Mouse (Mus musculus) cerebellum, adult 2 months (tissue): ENCODE data around the gene Sox21.

ENCODE experiments used
- CTCF ChIP-seq: fragments of 200-500 bp; IDR thresholded peaks from 2 replicates; pipeline ENCODE4 v1.5.1; 2011; ENCODE audit warnings: low read depth, mild to moderate bottlenecking, control low read depth, low read length, moderate library complexity, borderline replicate concordance; ENCODE audit not compliant: insufficient read depth
- POLR2A ChIP-seq: fragments of 200-500 bp; IDR thresholded peaks from 2 replicates; pipeline ENCODE4 v1.6.1; 2011; ENCODE audit warnings: low read length, control low read depth, borderline replicate concordance; ENCODE audit not compliant: insufficient read depth

DNA sequence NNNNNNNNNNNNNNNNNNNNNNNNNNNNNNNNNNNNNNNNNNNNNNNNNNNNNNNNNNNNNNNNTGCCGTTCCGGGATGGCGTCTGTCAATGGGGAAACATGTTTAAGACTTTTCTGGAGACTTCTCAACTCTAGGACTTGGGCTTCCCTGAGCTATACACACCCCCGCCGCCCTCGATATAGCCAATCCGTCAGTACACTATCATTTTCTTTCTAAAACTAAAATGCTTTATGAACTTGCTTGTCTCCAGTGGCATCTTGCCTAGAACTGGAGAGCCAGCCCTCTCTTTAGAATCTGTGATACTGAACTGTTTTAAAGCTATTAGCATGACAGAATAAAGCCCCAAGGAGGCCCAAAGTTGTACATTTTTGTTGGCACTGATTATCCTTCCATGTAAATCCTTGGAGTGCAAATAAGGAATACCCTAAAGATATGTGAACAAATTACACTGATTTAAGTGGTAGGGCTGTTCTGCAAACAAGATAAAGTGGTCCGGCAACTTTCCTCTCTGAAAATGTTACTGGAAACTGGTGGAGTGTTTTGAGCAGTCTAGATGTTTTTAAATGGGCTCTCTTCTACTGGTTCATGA lies 4.4 kb downstream of the Sox21 start:
- TF ChIP-seq POLR2A (no peak), CTCF (no peak)
